Mouse (Mus musculus): ENCODE data around the gene Sez6l2. TPM values are rescaled to one million over a fixed set of nuclear protein-coding genes. Genes with fewer than 3 reads are reported as not detected.

Sez6l2 gene
- polyA plus RNA-seq, 1 experiment from 2014 or later: 1.7 TPM

- peak overlapping the region; percentile 99 for H3K27ac ChIP-seq (ENCODE audit: low read length)
- no peaks in the 10 kb centered on the region for H3K9me3 ChIP-seq (ENCODE audit: low read length)
- DNase-seq (ENCODE audit: low spot score) (peak; percentile 35), ATAC-seq (peak; percentile 27; the same call in 1 of the 2 replicates)
- H3K36me3 ChIP-seq (ENCODE audit: insufficient read depth, low read length): peaks cover 7% of the 10 kb centered on the region
- peak overlapping the region; percentile 98 for H3K9ac ChIP-seq (replicated peaks; ENCODE audit: low read depth)
- H3K27me3 ChIP-seq (replicated peaks; ENCODE audit: insufficient read depth, low read length): no peaks in the 10 kb centered on the region
- peaks cover 5% of the 10 kb centered on the region for H3K4me1 ChIP-seq (ENCODE audit: insufficient read depth, low read depth, low read length)
- peak overlapping the region; percentile 83 for H3K4me2 ChIP-seq (replicated peaks; ENCODE audit: low read depth, low read length)
- TF ChIP-seq EP300 (IDR thresholded peaks at IDR 0.05) (peak; percentile 28; the same call in 1 of the 2 replicates), CTCF (IDR thresholded peaks at IDR 0.05) (no peak)
- H3K4me3 ChIP-seq (ENCODE audit: low read depth, low read length): peak overlapping the region; percentile 99
- 18% methylated on average over 14 of the region's 14 CpGs for WGBS
Measured at GRCm38 (mm10) chr7:126976878-126977459, 26.6 kb downstream of the Sez6l2 start.

- Histone ChIP-seq H3K4me2 (replicated peaks; ENCODE audit: low read depth, low read length) (no peak overlapping the region), H3K36me3 (ENCODE audit: insufficient read depth, low read length) (peaks cover 7% of the 10 kb centered on the region), H3K4me1 (ENCODE audit: insufficient read depth, low read depth, low read length) (peaks cover 5% of the 10 kb centered on the region), H3K27me3 (replicated peaks; ENCODE audit: insufficient read depth, low read length) (no peaks in the 10 kb centered on the region), H3K4me3 (ENCODE audit: low read depth, low read length) (no peak overlapping the region), H3K9me3 (ENCODE audit: low read length) (no peaks in the 10 kb centered on the region), H3K27ac (ENCODE audit: low read length) (no peak overlapping the region), H3K9ac (replicated peaks; ENCODE audit: low read depth) (no peak overlapping the region)
- DNase-seq (ENCODE audit: low spot score): no peak
- 80% methylated on average over 6 of the region's 6 CpGs for WGBS
- ATAC-seq: no peak
- no peak for TF ChIP-seq CTCF (IDR thresholded peaks at IDR 0.05)
- TF ChIP-seq EP300 (IDR thresholded peaks at IDR 0.05): no peak
Measured at GRCm38 (mm10) chr7:126978841-126979240, 28.5 kb downstream of the Sez6l2 start.

GRCm38 (mm10) chr7:126981601-126982000, 31.2 kb downstream of the Sez6l2 start:
- Histone ChIP-seq H3K27ac (ENCODE audit: low read length) (no peak overlapping the region), H3K4me3 (ENCODE audit: low read depth, low read length) (no peak overlapping the region), H3K9me3 (ENCODE audit: low read length) (no peaks in the 10 kb centered on the region), H3K4me2 (replicated peaks; ENCODE audit: low read depth, low read length) (no peak overlapping the region), H3K27me3 (replicated peaks; ENCODE audit: insufficient read depth, low read length) (no peaks in the 10 kb centered on the region), H3K36me3 (ENCODE audit: insufficient read depth, low read length) (peaks cover 7% of the 10 kb centered on the region), H3K4me1 (ENCODE audit: insufficient read depth, low read depth, low read length) (peaks cover 5% of the 10 kb centered on the region), H3K9ac (replicated peaks; ENCODE audit: low read depth) (no peak overlapping the region)
- ATAC-seq (no peak), DNase-seq (ENCODE audit: low spot score) (no peak)
- TF ChIP-seq CTCF (IDR thresholded peaks at IDR 0.05) (no peak), EP300 (IDR thresholded peaks at IDR 0.05) (no peak)
- WGBS: 88% methylated on average over 2 of the region's 2 CpGs

GRCm38 (mm10) chr7:126982054-126982453, 31.7 kb downstream of the Sez6l2 start:
- no peak overlapping the region for H3K4me2 ChIP-seq (replicated peaks; ENCODE audit: low read depth, low read length)
- TF ChIP-seq CTCF (IDR thresholded peaks at IDR 0.05) (no peak), EP300 (IDR thresholded peaks at IDR 0.05) (no peak)
- H3K9me3 ChIP-seq (ENCODE audit: low read length): no peaks in the 10 kb centered on the region
- peaks cover 2% of the 10 kb centered on the region; the same call in 1 of the 2 replicates for H3K4me1 ChIP-seq (ENCODE audit: insufficient read depth, low read depth, low read length)
- H3K27ac ChIP-seq (ENCODE audit: low read length): no peak overlapping the region
- H3K4me3 ChIP-seq (ENCODE audit: low read depth, low read length): no peak overlapping the region
- ATAC-seq (no peak), DNase-seq (ENCODE audit: low spot score) (no peak)
- no peak overlapping the region for H3K9ac ChIP-seq (replicated peaks; ENCODE audit: low read depth)
- 78% methylated on average over 4 of the region's 4 CpGs for WGBS
- peaks cover 7% of the 10 kb centered on the region for H3K36me3 ChIP-seq (ENCODE audit: insufficient read depth, low read length)
- H3K27me3 ChIP-seq (replicated peaks; ENCODE audit: insufficient read depth, low read length): no peaks in the 10 kb centered on the region

DNA sequence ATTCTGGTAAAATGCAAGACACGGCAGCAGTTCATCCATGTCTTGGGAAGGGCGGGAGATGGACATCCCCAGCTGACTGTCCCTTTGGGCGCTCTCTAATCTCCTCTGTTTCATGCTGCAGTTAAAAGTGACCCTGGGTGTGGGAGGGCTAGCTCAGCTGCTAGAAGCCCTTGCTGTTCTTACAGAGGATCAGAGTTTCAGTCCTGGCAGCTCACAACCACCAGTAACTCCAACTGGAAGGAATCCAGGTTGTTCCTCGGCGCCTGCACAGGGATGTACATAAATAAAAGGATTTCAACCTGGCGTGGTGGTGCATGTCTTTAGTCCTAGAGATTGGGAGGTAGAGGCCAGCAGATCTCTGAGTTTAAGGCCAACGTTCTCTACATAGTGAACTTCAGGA, 32.8 kb downstream of the Sez6l2 start:
- H3K4me3 ChIP-seq (ENCODE audit: low read depth, low read length): no peak overlapping the region
- H3K27ac ChIP-seq (ENCODE audit: low read length): no peak overlapping the region
- no peaks in the 10 kb centered on the region for H3K27me3 ChIP-seq (replicated peaks; ENCODE audit: insufficient read depth, low read length)
- no peak overlapping the region for H3K4me2 ChIP-seq (replicated peaks; ENCODE audit: low read depth, low read length)
- H3K9ac ChIP-seq (replicated peaks; ENCODE audit: low read depth): no peak overlapping the region
- ATAC-seq: no peak
- peaks cover 7% of the 10 kb centered on the region for H3K36me3 ChIP-seq (ENCODE audit: insufficient read depth, low read length)
- H3K4me1 ChIP-seq (ENCODE audit: insufficient read depth, low read depth, low read length): no peaks in the 10 kb centered on the region
- 72% methylated on average over 7 of the region's 7 CpGs for WGBS
- no peak for DNase-seq (ENCODE audit: low spot score)
- H3K9me3 ChIP-seq (ENCODE audit: low read length): no peaks in the 10 kb centered on the region
- TF ChIP-seq EP300 (IDR thresholded peaks at IDR 0.05): no peak
- no peak for TF ChIP-seq CTCF (IDR thresholded peaks at IDR 0.05)

DNA sequence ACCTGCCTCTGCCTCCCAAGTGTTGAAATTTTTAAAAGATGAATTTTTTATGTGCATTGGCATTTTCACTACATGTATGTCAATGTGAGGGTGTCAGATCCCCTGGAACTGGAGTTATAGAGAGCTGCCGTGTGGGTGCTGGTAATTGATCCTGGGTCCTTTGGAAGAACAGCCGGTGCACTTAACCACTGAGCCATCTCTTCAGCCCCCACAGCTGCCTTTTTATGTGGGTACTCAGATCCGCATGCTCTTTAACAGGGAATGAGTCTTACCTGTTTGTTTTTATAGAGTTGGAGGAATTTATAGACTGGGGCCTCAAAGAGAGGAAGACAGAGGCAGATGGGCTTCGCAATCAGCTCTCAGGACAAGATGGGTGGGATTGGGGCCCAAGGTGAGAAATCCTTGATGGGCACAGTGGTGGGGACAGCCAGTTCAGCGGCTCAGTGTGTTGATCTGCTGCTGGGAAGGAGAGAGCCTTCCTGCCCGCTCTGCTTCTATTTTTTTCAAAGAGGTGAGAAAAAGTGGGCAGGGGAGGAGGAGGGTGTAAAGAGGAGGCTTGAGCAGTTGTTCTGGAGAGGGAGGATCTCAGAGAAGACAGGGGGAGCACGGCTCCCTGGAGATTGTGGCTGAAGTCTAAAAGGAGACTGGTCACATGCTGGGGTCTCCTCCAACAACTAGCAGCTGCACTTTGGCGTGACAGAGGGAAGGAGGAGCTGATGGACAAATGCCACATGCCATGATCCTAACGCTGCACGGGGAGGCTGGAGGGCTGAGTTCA, 34.5 kb downstream of the Sez6l2 start:
- H3K4me2 ChIP-seq (replicated peaks; ENCODE audit: low read depth, low read length): no peak overlapping the region
- H3K27me3 ChIP-seq (replicated peaks; ENCODE audit: insufficient read depth, low read length): no peaks in the 10 kb centered on the region
- TF ChIP-seq EP300 (IDR thresholded peaks at IDR 0.05) (no peak), CTCF (IDR thresholded peaks at IDR 0.05) (no peak)
- no peaks in the 10 kb centered on the region for H3K4me1 ChIP-seq (ENCODE audit: insufficient read depth, low read depth, low read length)
- DNase-seq (ENCODE audit: low spot score) (peak; percentile 39), ATAC-seq (peak; percentile 38)
- no peaks in the 10 kb centered on the region for H3K9me3 ChIP-seq (ENCODE audit: low read length)
- H3K36me3 ChIP-seq (ENCODE audit: insufficient read depth, low read length): peaks cover 9% of the 10 kb centered on the region
- H3K9ac ChIP-seq (replicated peaks; ENCODE audit: low read depth): no peak overlapping the region
- 32% methylated on average over 10 of the region's 10 CpGs for WGBS
- H3K27ac ChIP-seq (ENCODE audit: low read length): no peak overlapping the region
- no peak overlapping the region for H3K4me3 ChIP-seq (ENCODE audit: low read depth, low read length)

Measured in lung, postnatal 0 days (tissue).